Mouse (Mus musculus) intestine, embryonic 16.5 days (tissue): ENCODE data around the gene Amd1. TPM values are rescaled to one million over a fixed set of nuclear protein-coding genes. Genes with fewer than 3 reads are reported as not detected.

Source experiments
- ATAC-seq: fragments of 200-750 bp; cut with Nextera tagmentation; 2 replicates; pipeline ENCODE4 v1.8.0; 2017; ENCODE audit warnings: moderate TSS enrichment, moderate library complexity
- H3K27ac ChIP-seq: fragments of 300-500 bp; sonication (generic); 2 replicates; pipeline ENCODE4 v1.5.1; 2014; ENCODE audit warnings: mild to moderate bottlenecking, low read length
- H3K27me3 ChIP-seq: fragments of 300-500 bp; sonication (generic); replicated peaks from 2 replicates; pipeline ENCODE4 v1.6.1; 2014; ENCODE audit warnings: low read length, control low read depth, mixed read lengths; ENCODE audit not compliant: control insufficient read depth, insufficient read depth
- H3K36me3 ChIP-seq: fragments of 300-500 bp; sonication (generic); 2 replicates; pipeline ENCODE4 v1.6.1; 2014; ENCODE audit warnings: low read length, control low read depth; ENCODE audit not compliant: control insufficient read depth, insufficient read depth
- H3K4me1 ChIP-seq: fragments of 300-500 bp; sonication (generic); 2 replicates; pipeline ENCODE4 v1.6.1; 2014; ENCODE audit warnings: low read length, control low read depth, mixed read lengths; ENCODE audit not compliant: control insufficient read depth, insufficient read depth
- H3K4me2 ChIP-seq: fragments of 300-500 bp; sonication (generic); 2 replicates; pipeline ENCODE4 v1.6.1; 2014; ENCODE audit warnings: low read depth, low read length, control low read depth
- H3K4me3 ChIP-seq: fragments of 300-500 bp; sonication (generic); 2 replicates; pipeline ENCODE4 v1.5.1; 2014; ENCODE audit warnings: mild to moderate bottlenecking, low read length
- H3K9ac ChIP-seq: fragments of 300-500 bp; sonication (generic); 2 replicates; pipeline ENCODE4 v1.6.1; 2014; ENCODE audit warnings: low read depth, low read length
- H3K9me3 ChIP-seq: fragments of 300-500 bp; sonication (generic); 2 replicates; pipeline ENCODE4 v1.6.1; 2016; ENCODE audit warnings: low read length, control low read depth; ENCODE audit not compliant: control insufficient read depth
- WGBS: fragments of 180-500 bp; shearing (Covaris S2); extraction: QIAGEN DNeasy Blood & Tissue Kit; methylation state at CpG from one replicate; pipeline ENCODE4 v1.1.7; 2014; 5-methylcytosine and 5-hydroxymethylcytosine counted together
- polyA plus RNA-seq: library from polyadenylated mRNA; unstranded; fragments of >200 nt; fragmentation: Nextera tagmentation; extraction: Ambion mirVana; gene quantifications from 2 replicates; pipeline ENCODE4 v1.2.1, GENCODE M21; 2015

The Amd1 gene
- polyA plus RNA-seq, 1 experiment from 2014 or later, result 47.2 TPM

GRCm38 (mm10) chr10:40339351-40339964 lies 37.5 kb upstream of the Amd1 start, which contains the start of gene Cdk19:
TSS of gene Cdk19 (plus strand) at chr10:40339564.
- Histone ChIP-seq H3K4me2 (no peak within 1 kb of the TSS), H3K9me3 (no peaks in the 10 kb centered on the region), H3K4me3 (no peak within 1 kb of the TSS), H3K27me3 (no peaks in the 10 kb centered on the region), H3K9ac (no peak within 1 kb of the TSS), H3K27ac (no peak within 1 kb of the TSS), H3K4me1 (no peaks in the 10 kb centered on the region), H3K36me3 (no peaks in the 10 kb centered on the region)
- ATAC-seq, result no peak
- WGBS, result 29% methylated on average over 13 of the region's 13 CpGs

GRCm38 (mm10) chr10:40332864-40333263 lies 30.9 kb upstream of the Amd1 start:
- H3K4me1 ChIP-seq, result peaks cover 4% of the 10 kb centered on the region; the same call in 1 of the 2 replicates
- H3K4me3 ChIP-seq, result no peak overlapping the region
- H3K9me3 ChIP-seq, result no peaks in the 10 kb centered on the region
- H3K27me3 ChIP-seq, result no peaks in the 10 kb centered on the region
- ATAC-seq, result no peak
- no peak overlapping the region for H3K9ac ChIP-seq
- WGBS, result 71% methylated on average over 6 of the region's 6 CpGs
- H3K27ac ChIP-seq, result no peak overlapping the region
- no peaks in the 10 kb centered on the region for H3K36me3 ChIP-seq
- no peak overlapping the region for H3K4me2 ChIP-seq

- H3K4me1 ChIP-seq, result peaks cover 4% of the 10 kb centered on the region; the same call in 1 of the 2 replicates
- H3K9me3 ChIP-seq, result no peaks in the 10 kb centered on the region
- H3K4me3 ChIP-seq, result no peak overlapping the region
- H3K27me3 ChIP-seq, result no peaks in the 10 kb centered on the region
- H3K36me3 ChIP-seq, result no peaks in the 10 kb centered on the region
- WGBS, result 74% methylated on average over 1 of the region's 1 CpGs
- ATAC-seq, result no peak
- H3K9ac ChIP-seq, result no peak overlapping the region
- H3K27ac ChIP-seq, result no peak overlapping the region
- no peak overlapping the region for H3K4me2 ChIP-seq
Observed at GRCm38 (mm10) chr10:40330262-40330661, 28.3 kb upstream of the Amd1 start.

- 46% methylated on average over 9 of the region's 9 CpGs for WGBS
- Histone ChIP-seq H3K4me1 (peaks cover 4% of the 10 kb centered on the region; the same call in 1 of the 2 replicates), H3K9ac (no peak overlapping the region), H3K36me3 (no peaks in the 10 kb centered on the region), H3K27me3 (no peaks in the 10 kb centered on the region), H3K4me3 (no peak overlapping the region), H3K27ac (peak overlapping the region; percentile 51), H3K9me3 (no peaks in the 10 kb centered on the region), H3K4me2 (peak overlapping the region; percentile 42)
- ATAC-seq, result peak; percentile 98
Observed at GRCm38 (mm10) chr10:40328004-40328551, 26.1 kb upstream of the Amd1 start.

GRCm38 (mm10) chr10:40320306-40320705 lies 18.3 kb upstream of the Amd1 start:
- H3K4me3 ChIP-seq, result no peak overlapping the region
- no peaks in the 10 kb centered on the region for H3K4me1 ChIP-seq
- ATAC-seq, result no peak
- no peak overlapping the region for H3K4me2 ChIP-seq
- H3K9ac ChIP-seq, result no peak overlapping the region
- H3K36me3 ChIP-seq, result no peaks in the 10 kb centered on the region
- no peak overlapping the region for H3K27ac ChIP-seq
- H3K9me3 ChIP-seq, result no peaks in the 10 kb centered on the region; the same call in none of the 2 replicates
- 83% methylated on average over 10 of the region's 10 CpGs for WGBS
- H3K27me3 ChIP-seq, result no peaks in the 10 kb centered on the region

- 54% methylated on average over 7 of the region's 7 CpGs for WGBS
- no peak for ATAC-seq
Observed at GRCm38 (mm10) chr10:40316841-40317585, 15.0 kb upstream of the Amd1 start.

GRCm38 (mm10) chr10:40312781-40313180 lies 10.8 kb upstream of the Amd1 start:
- no peaks in the 10 kb centered on the region for H3K36me3 ChIP-seq
- no peak for ATAC-seq
- 50% methylated on average over 4 of the region's 4 CpGs for WGBS

More at GRCm38 (mm10) chr10:40316841-40317585, 15.0 kb upstream of the Amd1 start:
- H3K4me3 ChIP-seq, result no peak overlapping the region
- no peak overlapping the region for H3K27ac ChIP-seq
- no peaks in the 10 kb centered on the region for H3K27me3 ChIP-seq
- H3K4me2 ChIP-seq, result no peak overlapping the region
- no peak overlapping the region for H3K9ac ChIP-seq
- H3K4me1 ChIP-seq, result peaks cover 4% of the 10 kb centered on the region; the same call in 1 of the 2 replicates
- no peaks in the 10 kb centered on the region; the same call in none of the 2 replicates for H3K9me3 ChIP-seq
- H3K36me3 ChIP-seq, result no peaks in the 10 kb centered on the region

GRCm38 (mm10) chr10:40309884-40310635 lies 8.1 kb upstream of the Amd1 start:
- Histone ChIP-seq H3K4me1 (peaks cover 4% of the 10 kb centered on the region; the same call in 1 of the 2 replicates), H3K4me3 (no peak overlapping the region), H3K36me3 (no peaks in the 10 kb centered on the region), H3K9me3 (peaks cover 3% of the 10 kb centered on the region; the same call in 1 of the 2 replicates), H3K4me2 (no peak overlapping the region), H3K27ac (no peak overlapping the region), H3K9ac (no peak overlapping the region), H3K27me3 (no peaks in the 10 kb centered on the region)
- 61% methylated on average over 6 of the region's 6 CpGs for WGBS
- ATAC-seq, result 0 out of 2 replicates have a peak, but pooled peaks have one; percentile 26

More at GRCm38 (mm10) chr10:40312781-40313180, 10.8 kb upstream of the Amd1 start:
- Histone ChIP-seq H3K4me1 (peaks cover 4% of the 10 kb centered on the region; the same call in 1 of the 2 replicates), H3K4me2 (no peak overlapping the region), H3K27ac (no peak overlapping the region), H3K27me3 (no peaks in the 10 kb centered on the region), H3K9ac (no peak overlapping the region), H3K9me3 (no peaks in the 10 kb centered on the region), H3K4me3 (no peak overlapping the region)
